Mouse (Mus musculus) B cell, adult (primary cell): ENCODE results near the gene Kbtbd3. TPM values are rescaled to one million over a fixed set of nuclear protein-coding genes. Genes with fewer than 3 reads are reported as not detected.

ENCODE experiments used
- total RNA-seq: library from RNA; stranded (reverse); gene quantifications from 4 replicates; pipeline ENCODE4 v1.2.4, GENCODE M21; 2023; ENCODE audit not compliant: inconsistent age

Kbtbd3 gene
- total RNA-seq = 3.1 to 3.7 TPM (median 3.4 TPM) in 4 replicates

GRCm38 (mm10) chr9:4309351-4310085 is at the start of gene Kbtbd3, which contains the start of gene Aasdhppt:
Kbtbd3 (plus strand) TSS chr9:4309833.
Aasdhppt (minus strand) TSS chr9:4309471.

GRCm38 (mm10) chr9:4375828-4376639 is 66.4 kb downstream of the Kbtbd3 start, which contains the start of gene Msantd4:
Msantd4 (plus strand) TSS chr9:4376562.

Other genes with a start within 250 kb of the Kbtbd3 start
- 9.4 to 12.3 TPM (median 10.2 TPM) in 4 replicates for gene Aasdhppt, start 362 bp upstream of the Kbtbd3 start, total RNA-seq
- gene Msantd4, start 66.7 kb downstream of the Kbtbd3 start, total RNA-seq = 5.5 to 6.4 TPM (median 5.8 TPM) in 4 replicates